Mouse (Mus musculus) heart, postnatal 0 days (tissue): ENCODE results near the gene Fscn2. TPM values are rescaled to one million over a fixed set of nuclear protein-coding genes. Genes with fewer than 3 reads are reported as not detected.

ENCODE experiments used
- ATAC-seq: fragments of 200-750 bp; cut with Nextera tagmentation; 2 replicates; pipeline ENCODE4 v1.8.0; 2017; ENCODE audit warnings: low read depth, moderate number of reproducible peaks, moderate library complexity; ENCODE audit not compliant: insufficient read depth
- DNase-seq: peaks from one replicate; pipeline ENCODE4 v3.0.0-alpha.2; 2016; ENCODE audit warnings: low spot score
- H3K27ac ChIP-seq: fragments of 300-500 bp; sonication (generic); 2 replicates; pipeline ENCODE4 v1.5.1; 2014; ENCODE audit warnings: low read depth, mild to moderate bottlenecking
- H3K27me3 ChIP-seq: fragments of 300-500 bp; sonication (generic); 2 replicates; pipeline ENCODE4 v1.6.1; 2014; ENCODE audit warnings: low read length, mixed read lengths; ENCODE audit not compliant: control insufficient read depth, insufficient read depth
- H3K36me3 ChIP-seq: fragments of 300-500 bp; sonication (generic); replicated peaks from 2 replicates; pipeline ENCODE4 v1.6.1; 2014; ENCODE audit warnings: low read length, mixed read lengths; ENCODE audit not compliant: control insufficient read depth, insufficient read depth
- H3K4me1 ChIP-seq: fragments of 300-500 bp; sonication (generic); 2 replicates; pipeline ENCODE4 v1.6.1; 2014; ENCODE audit warnings: antibody characterized with exemption; ENCODE audit not compliant: control insufficient read depth, insufficient read depth
- H3K4me2 ChIP-seq: fragments of 300-500 bp; sonication (generic); 2 replicates; pipeline ENCODE4 v1.6.1; 2014; ENCODE audit warnings: low read depth, mild to moderate bottlenecking, low read length, moderate library complexity
- H3K4me3 ChIP-seq: fragments of 300-500 bp; sonication (generic); 2 replicates; pipeline ENCODE4 v1.5.1; 2014; ENCODE audit warnings: low read depth, low read length
- H3K9ac ChIP-seq: fragments of 300-500 bp; sonication (generic); replicated peaks from 2 replicates; pipeline ENCODE4 v1.6.1; 2014; ENCODE audit warnings: low read depth, low read length, mixed read lengths
- H3K9me3 ChIP-seq: fragments of 300-500 bp; sonication (generic); replicated peaks from 2 replicates; pipeline ENCODE4 v1.6.1; 2016; ENCODE audit warnings: low read length; ENCODE audit not compliant: control insufficient read depth
- CTCF ChIP-seq: IDR thresholded peaks from 2 replicates; pipeline ENCODE4 v1.5.1; 2016; ENCODE audit warnings: antibody characterized with exemption, control low read depth, low read depth
- EP300 ChIP-seq: IDR thresholded peaks from 2 replicates; pipeline ENCODE4 v1.6.1; 2016; ENCODE audit warnings: antibody characterized with exemption, low read depth
- WGBS: fragments of 180-500 bp; shearing (Covaris S2); extraction: QIAGEN DNeasy Blood & Tissue Kit; methylation state at CpG from one replicate; pipeline ENCODE4 v1.1.7; 2014; 5-methylcytosine and 5-hydroxymethylcytosine counted together
- polyA plus RNA-seq: library from polyadenylated mRNA; unstranded; fragments of >200 nt; fragmentation: Nextera tagmentation; extraction: Ambion mirVana; gene quantifications from 2 replicates; pipeline ENCODE4 v1.2.1, GENCODE M21; 2015
- total RNA-seq: library from RNA; depleted of rRNA; stranded (reverse); fragments of >200 nt; gene quantifications from 2 replicates; pipeline ENCODE4 v1.2.3, GENCODE M21; 2014; ENCODE audit warnings: low replicate concordance

Gene Fscn2
- total and polyA plus RNA-seq, 2 experiments from 2014 or later: 0.68 TPM; not detected in 1

- TF ChIP-seq CTCF (no peak), EP300 (no peak)
- H3K27ac ChIP-seq: no peak overlapping the region
- ATAC-seq: no peak
- no peak overlapping the region for H3K4me2 ChIP-seq
- 40% methylated on average over 7 of the region's 7 CpGs for WGBS
- no peak overlapping the region for H3K9ac ChIP-seq
- peaks cover 32% of the 10 kb centered on the region for H3K36me3 ChIP-seq
- peaks cover 5% of the 10 kb centered on the region; the same call in 1 of the 2 replicates for H3K4me1 ChIP-seq
- DNase-seq: no peak
- no peak overlapping the region for H3K4me3 ChIP-seq
- H3K27me3 ChIP-seq: no peaks in the 10 kb centered on the region; the same call in 1 of the 2 replicates
- H3K9me3 ChIP-seq: no peaks in the 10 kb centered on the region
Measured at GRCm38 (mm10) chr11:120366443-120367027, 5.2 kb downstream of the Fscn2 start.

DNA sequence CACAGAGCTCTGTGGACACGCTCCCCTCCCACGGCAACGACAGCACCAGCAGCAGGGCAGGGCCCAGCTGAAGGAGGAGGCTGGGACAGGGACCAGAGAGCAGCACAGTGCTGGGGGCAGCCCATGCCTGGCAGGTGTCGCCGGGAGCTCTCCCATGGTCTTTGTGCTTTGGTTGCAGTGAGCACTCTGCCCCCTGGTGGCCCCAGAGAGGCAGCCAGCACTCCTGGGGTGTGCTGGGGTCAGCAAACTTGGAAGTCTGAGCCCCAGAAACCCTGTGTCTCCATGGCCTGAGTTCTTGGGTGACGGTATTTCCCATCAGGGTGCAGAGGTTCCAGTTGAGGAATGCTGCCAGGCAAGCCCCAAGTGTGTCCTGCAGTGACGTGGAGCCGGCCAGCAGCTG lies 8.3 kb downstream of the Fscn2 start:
- WGBS: 34% methylated on average over 8 of the region's 8 CpGs
- H3K36me3 ChIP-seq: peaks cover 57% of the 10 kb centered on the region
- ATAC-seq: peak; percentile 42; the same call in 1 of the 2 replicates

DNA sequence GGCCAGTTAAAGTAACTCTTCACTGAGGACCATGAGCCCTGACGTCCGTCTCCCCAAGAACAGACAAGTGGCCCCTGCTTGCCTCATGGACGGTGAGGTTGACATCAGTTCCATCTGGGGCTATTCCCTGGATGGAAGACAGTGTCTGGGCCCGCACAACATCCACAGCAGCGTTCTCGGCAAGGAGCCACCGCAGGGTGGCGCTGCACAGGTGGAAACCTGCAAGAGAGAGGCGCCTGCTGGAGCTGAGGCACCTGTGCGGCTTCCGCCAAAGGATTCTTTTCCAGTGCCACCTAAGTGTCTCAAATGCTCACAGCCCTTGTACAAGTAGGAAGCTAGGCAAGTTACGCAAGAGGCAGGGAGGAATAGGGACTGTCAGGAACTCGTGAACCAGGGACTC lies 11.7 kb downstream of the Fscn2 start:
- 70% methylated on average over 13 of the region's 13 CpGs for WGBS
- TF ChIP-seq CTCF (no peak), EP300 (no peak)
- 0 out of 2 replicates have a peak overlapping the region, but pooled peaks have one; percentile 16 for H3K27ac ChIP-seq

More for the DNA sequence above, 8.3 kb downstream of the Fscn2 start:
- TF ChIP-seq EP300 (no peak), CTCF (peak; percentile 76)
- no peak overlapping the region for H3K9ac ChIP-seq
- H3K27ac ChIP-seq: no peak overlapping the region
- H3K4me1 ChIP-seq: peaks cover 11% of the 10 kb centered on the region; the same call in 1 of the 2 replicates
- no peak overlapping the region for H3K4me3 ChIP-seq
- H3K9me3 ChIP-seq: no peaks in the 10 kb centered on the region
- H3K4me2 ChIP-seq: no peak overlapping the region
- no peaks in the 10 kb centered on the region for H3K27me3 ChIP-seq
- DNase-seq: peak; percentile 45

DNA sequence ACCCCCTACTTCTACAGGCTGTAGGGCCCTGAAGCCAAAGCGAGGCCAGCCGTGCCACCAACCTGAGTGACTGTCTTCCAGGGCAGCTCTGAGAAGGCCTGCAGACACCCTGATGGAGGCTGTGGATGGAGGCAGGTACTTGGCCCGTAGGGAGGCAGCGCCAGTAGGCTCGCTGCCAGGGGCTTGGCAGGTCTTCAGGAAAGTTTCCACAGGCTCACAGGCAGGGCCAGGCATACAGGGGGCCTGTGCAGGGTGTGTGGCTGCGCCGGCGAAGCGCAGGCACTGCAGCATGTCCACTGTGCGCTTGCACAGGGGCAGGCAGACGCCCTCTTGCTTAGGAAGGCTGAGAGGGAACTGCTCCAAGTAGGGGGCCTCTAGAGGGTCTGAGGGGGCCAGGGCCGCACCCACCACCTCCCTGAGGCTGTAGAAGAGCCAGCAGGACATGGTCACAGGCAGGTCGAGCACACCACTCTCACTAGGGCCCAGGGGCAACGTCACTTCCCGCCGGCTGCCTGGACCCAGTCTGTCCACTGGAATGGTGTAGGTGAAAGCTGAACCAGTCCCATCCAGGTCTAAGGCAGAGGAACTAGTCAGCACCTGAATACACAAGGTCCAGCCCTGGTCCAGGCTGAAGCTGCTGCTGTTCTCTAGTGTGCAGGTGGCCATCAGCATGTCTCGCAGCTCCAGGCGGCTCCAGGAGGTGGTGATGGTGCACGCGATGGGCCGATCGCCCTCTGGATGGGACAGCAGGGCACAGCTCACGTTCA lies 12.7 kb downstream of the Fscn2 start:
- peak; percentile 71 for ATAC-seq

More for the DNA sequence above, 11.7 kb downstream of the Fscn2 start:
- H3K9ac ChIP-seq: no peak overlapping the region
- ATAC-seq: no peak
- H3K4me1 ChIP-seq: peaks cover 13% of the 10 kb centered on the region
- H3K9me3 ChIP-seq: no peaks in the 10 kb centered on the region
- no peak overlapping the region for H3K4me3 ChIP-seq
- no peaks in the 10 kb centered on the region for H3K27me3 ChIP-seq
- peaks cover 83% of the 10 kb centered on the region for H3K36me3 ChIP-seq
- DNase-seq: no peak
- no peak overlapping the region for H3K4me2 ChIP-seq

GRCm38 (mm10) chr11:120375324-120375723 lies 14.0 kb downstream of the Fscn2 start:
- no peak for DNase-seq
- H3K4me2 ChIP-seq: no peak overlapping the region
- H3K9me3 ChIP-seq: no peaks in the 10 kb centered on the region
- H3K27me3 ChIP-seq: no peaks in the 10 kb centered on the region
- 91% methylated on average over 10 of the region's 10 CpGs for WGBS
- TF ChIP-seq EP300 (no peak), CTCF (no peak)
- H3K4me1 ChIP-seq: peaks cover 19% of the 10 kb centered on the region
- ATAC-seq: no peak
- H3K4me3 ChIP-seq: no peak overlapping the region
- no peak overlapping the region for H3K27ac ChIP-seq
- peaks cover 66% of the 10 kb centered on the region for H3K36me3 ChIP-seq
- no peak overlapping the region for H3K9ac ChIP-seq

More for the DNA sequence above, 12.7 kb downstream of the Fscn2 start:
- Histone ChIP-seq H3K27ac (peak overlapping the region; percentile 71), H3K27me3 (no peaks in the 10 kb centered on the region), H3K36me3 (peaks cover 75% of the 10 kb centered on the region), H3K4me3 (no peak overlapping the region), H3K4me2 (no peak overlapping the region), H3K9me3 (no peaks in the 10 kb centered on the region), H3K9ac (0 out of 2 replicates have a peak overlapping the region, but pooled peaks have one; percentile 3), H3K4me1 (peaks cover 14% of the 10 kb centered on the region)
- TF ChIP-seq CTCF: peak; percentile 18; the same call in 1 of the 2 replicates
- TF ChIP-seq EP300: no peak
- 44% methylated on average over 23 of the region's 23 CpGs for WGBS
- DNase-seq: peak; percentile 87
